Mouse (Mus musculus): Measurements from ENCODE around the gene Scarb2.

DNA sequence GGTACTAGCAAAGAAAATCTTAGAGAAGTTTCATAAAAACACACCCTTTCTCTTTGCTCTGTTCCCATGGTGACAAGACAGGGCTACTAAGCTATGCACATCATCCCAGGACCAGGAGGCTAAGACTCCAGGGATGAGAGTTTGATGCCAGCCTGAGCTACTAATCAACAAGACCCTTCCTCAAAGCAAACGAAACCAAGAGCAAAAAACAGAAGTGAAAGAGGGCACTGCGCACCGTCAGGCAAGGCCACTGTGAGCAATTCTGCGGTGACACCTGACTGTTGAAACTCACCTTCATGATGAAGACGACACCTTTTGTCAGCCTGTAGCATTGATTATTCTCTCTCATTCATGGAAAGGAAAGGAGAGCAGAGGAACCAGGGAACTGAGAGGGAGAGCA, 53.8 kb downstream of the Scarb2 start:
- no peak for TF ChIP-seq POLR2A (IDR thresholded peaks at IDR 0.05; ENCODE audit: borderline replicate concordance, extremely low read depth, low read depth, low read length)
- no peak for TF ChIP-seq CTCF (IDR thresholded peaks at IDR 0.05; ENCODE audit: insufficient read depth, low read length)

All from lung, adult 2 months (tissue).